Mouse (Mus musculus) central nervous system, embryonic 18 days (tissue): ENCODE results near the gene Limk2. TPM values are rescaled to one million over a fixed set of nuclear protein-coding genes. Genes with fewer than 3 reads are reported as not detected.

Source experiments
- polyA plus RNA-seq: library from polyadenylated mRNA; depleted of rRNA; stranded (reverse); fragments of >200 nt; gene quantifications from 2 replicates; pipeline ENCODE4 v1.2.3, GENCODE M21; 2012; rRNA removed

The Limk2 gene
- 147 and 168 TPM in 2 replicates for polyA plus RNA-seq

GRCm38 (mm10) chr11:3408997-3409732, at the start of gene Limk2:
TSS of gene Limk2 (minus strand) at chr11:3409189.

DNA sequence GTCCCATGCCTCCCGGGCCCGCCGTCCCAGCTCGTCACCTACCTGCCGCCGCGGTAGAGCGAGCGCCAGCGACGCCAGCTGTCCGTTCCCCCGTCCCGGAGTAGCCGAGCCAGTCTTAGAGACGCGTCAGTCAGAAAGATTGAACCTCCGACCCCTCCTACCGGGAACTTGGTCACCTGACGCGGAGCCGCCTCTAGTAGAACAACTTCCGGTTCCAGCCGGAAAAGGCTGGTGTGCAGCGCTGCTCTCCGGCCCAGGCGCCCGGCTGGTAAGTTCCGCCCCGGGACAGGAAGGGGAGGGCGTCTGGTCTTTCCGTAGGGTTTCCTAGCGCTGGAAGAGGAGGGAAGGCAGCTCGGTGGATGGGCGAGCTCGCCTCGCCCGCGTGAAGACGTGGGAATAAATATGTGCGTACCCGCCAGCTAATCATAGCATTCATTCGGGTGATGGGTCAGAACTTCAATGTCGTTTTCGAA, 43.2 kb upstream of the Limk2 start, which contains the start of gene Rnf185:
TSS of gene Rnf185 (minus strand) at position 197 of the 473 bp plus-strand sequence.

DNA sequence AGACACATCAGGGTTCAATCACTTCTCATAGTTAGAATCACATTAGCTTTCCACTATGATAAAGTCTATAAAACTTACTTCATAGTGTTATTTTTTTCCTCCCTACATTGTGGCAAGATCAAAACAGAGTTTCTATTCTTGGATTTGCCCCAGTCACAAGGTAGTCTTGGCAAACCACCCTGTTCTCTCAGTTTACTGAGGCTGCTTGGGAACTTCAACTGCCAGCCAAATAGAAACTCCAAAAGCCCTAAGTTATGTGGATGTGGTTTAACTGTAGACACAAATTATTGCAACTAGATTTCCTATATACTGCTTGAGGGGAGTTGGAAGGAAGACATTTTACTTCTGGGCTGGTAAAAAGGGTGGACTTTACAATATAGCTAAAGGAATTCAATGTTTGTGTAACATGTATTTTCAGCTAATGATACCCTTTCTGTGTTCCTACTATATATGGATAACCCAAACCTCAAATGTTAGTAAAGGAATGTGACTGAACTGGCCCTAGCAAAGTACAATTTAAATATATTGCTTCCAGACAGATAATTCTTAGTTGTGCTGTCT, 79.0 kb downstream of the Limk2 start, which contains the start of gene Pik3ip1:
TSS of gene Pik3ip1 (plus strand) at position 511 of the 561 bp plus-strand sequence.

Other genes with a start within 250 kb of the Limk2 start
- 28.4 and 32.5 TPM in 2 replicates for gene Sfi1, start 215.7 kb downstream of the Limk2 start, polyA plus RNA-seq
- 71.6 and 74.3 TPM in 2 replicates for gene Eif4enif1, start 206.8 kb downstream of the Limk2 start, polyA plus RNA-seq
- 92.2 and 92.8 TPM in 2 replicates for gene Drg1, start 142.8 kb downstream of the Limk2 start, polyA plus RNA-seq
- gene Patz1, start 120.3 kb downstream of the Limk2 start, polyA plus RNA-seq = 54.4 TPM in 2 replicates
- gene Pik3ip1, start 78.8 kb downstream of the Limk2 start, polyA plus RNA-seq = 28.6 and 30.8 TPM in 2 replicates
- 36.3 and 37.1 TPM in 2 replicates for gene Rnf185, start 43.2 kb upstream of the Limk2 start, polyA plus RNA-seq
- 6.6 and 6.7 TPM in 2 replicates for gene Pla2g3, start 79.1 kb upstream of the Limk2 start, polyA plus RNA-seq
- 7.7 TPM in 2 replicates for gene Inpp5j, start 95.6 kb upstream of the Limk2 start, polyA plus RNA-seq
- 149 and 184 TPM in 2 replicates for gene Selenom, start 105.5 kb upstream of the Limk2 start, polyA plus RNA-seq
- 6.2 and 6.3 TPM in 2 replicates for gene Smtn, start 131.4 kb upstream of the Limk2 start, polyA plus RNA-seq
- gene Morc2a, start 240.0 kb upstream of the Limk2 start, polyA plus RNA-seq = 37.3 and 39.4 TPM in 2 replicates